In genomic region chr1:105434631-105435403, GRCm38 (mm10) we compare ENCODE assay signal across 14 mouse cellular contexts.
DNase-seq lines count a peak whose midpoint lies in the region; ATAC-seq lines count a peak whose summit lies in the region.
"Had no signal": no experiment of that assay in that cellular context is flagged by ENCODE, and none has a peak within 500 bp of the region (broad histone marks: within the 10 kb centered on the region; RNA-seq: fewer than 3 reads in every experiment).

No protein-coding gene starts in this region.

- no peak overlapping the region for H3K27ac ChIP-seq in midbrain, embryonic 16.5 days (ENCODE audit: low read length)
- H3K27ac ChIP-seq in midbrain, embryonic 15.5 days = no peak overlapping the region
- H3K27ac ChIP-seq: hindbrain, embryonic 12.5 days; limb, embryonic 13.5 days; midbrain, embryonic 10.5 days had no signal

- peak; percentile 18 to 43 for DNase-seq in thymus, postnatal 36 days
- no peak for DNase-seq in kidney, postnatal 10 days
- DNase-seq in spleen, postnatal 36 days (ENCODE audit: low spot score in 2 of 2) = no peak
- no peak for DNase-seq in frontal cortex, postnatal 14 days (ENCODE audit: low spot score in 2 of 2)
- DNase-seq: kidney, adult 8-10 months; lung, embryonic 14.5 days had no signal

- no peak overlapping the region for H3K9ac ChIP-seq in midbrain, embryonic 16.5 days (ENCODE audit: low read depth, low read length)
- H3K9ac ChIP-seq in midbrain, embryonic 15.5 days = no peak overlapping the region
- H3K9ac ChIP-seq: hindbrain, embryonic 12.5 days; limb, embryonic 13.5 days; lung, embryonic 14.5 days had no signal

- no peak overlapping the region for H3K4me2 ChIP-seq in midbrain, embryonic 16.5 days (ENCODE audit: low read length)
- H3K4me2 ChIP-seq in midbrain, embryonic 15.5 days = no peak overlapping the region
- H3K4me2 ChIP-seq: heart, embryonic 11.5 days; hindbrain, embryonic 12.5 days; limb, embryonic 13.5 days; lung, embryonic 14.5 days had no signal

- 86% methylated on average over 8 of the region's 8 CpGs for WGBS in midbrain, embryonic 16.5 days
- 82% methylated on average over 8 of the region's 8 CpGs for WGBS in midbrain, embryonic 15.5 days

- H3K4me3 ChIP-seq in midbrain, embryonic 16.5 days (ENCODE audit: low read depth, low read length) = no peak overlapping the region
- H3K4me3 ChIP-seq in midbrain, embryonic 15.5 days = no peak overlapping the region
- H3K4me3 ChIP-seq in megakaryocyte, embryonic 14.5 days (replicated peaks) = peak overlapping the region; percentile 12
- H3K4me3 ChIP-seq: hindbrain, embryonic 12.5 days; limb, embryonic 13.5 days; midbrain, embryonic 10.5 days had no signal

- no peaks in the 10 kb centered on the region for H3K9me3 ChIP-seq in midbrain, embryonic 16.5 days (replicated peaks; ENCODE audit: control insufficient read depth, low read length, poor library complexity, severe bottlenecking)
- H3K9me3 ChIP-seq in midbrain, embryonic 15.5 days = no peaks in the 10 kb centered on the region
- no peaks in the 10 kb centered on the region for H3K9me3 ChIP-seq in megakaryocyte, embryonic 14.5 days
- H3K9me3 ChIP-seq: hindbrain, embryonic 12.5 days; limb, embryonic 13.5 days; midbrain, embryonic 10.5 days had no signal

- H3K36me3 ChIP-seq in midbrain, embryonic 16.5 days (ENCODE audit: control insufficient read depth, insufficient read depth, low read length) = no peaks in the 10 kb centered on the region
- no peaks in the 10 kb centered on the region for H3K36me3 ChIP-seq in midbrain, embryonic 15.5 days (replicated peaks)
- no peaks in the 10 kb centered on the region for H3K36me3 ChIP-seq in megakaryocyte, embryonic 14.5 days (replicated peaks; ENCODE audit: low read length)
- H3K36me3 ChIP-seq: hindbrain, embryonic 12.5 days; limb, embryonic 13.5 days; midbrain, embryonic 10.5 days had no signal

- no peaks in the 10 kb centered on the region for H3K4me1 ChIP-seq in midbrain, embryonic 16.5 days (ENCODE audit: control insufficient read depth, insufficient read depth, low read length)
- H3K4me1 ChIP-seq in midbrain, embryonic 15.5 days = no peaks in the 10 kb centered on the region
- H3K4me1 ChIP-seq in megakaryocyte, embryonic 14.5 days = peaks cover 5% of the 10 kb centered on the region
- H3K4me1 ChIP-seq: hindbrain, embryonic 12.5 days had no signal

- no peaks in the 10 kb centered on the region for H3K27me3 ChIP-seq in midbrain, embryonic 16.5 days (ENCODE audit: control insufficient read depth, insufficient read depth, low read depth, low read length)
- H3K27me3 ChIP-seq in midbrain, embryonic 15.5 days (replicated peaks) = no peaks in the 10 kb centered on the region
- no peaks in the 10 kb centered on the region for H3K27me3 ChIP-seq in megakaryocyte, embryonic 14.5 days (replicated peaks)
- H3K27me3 ChIP-seq: hindbrain, embryonic 12.5 days; limb, embryonic 13.5 days had no signal

- 0 out of 2 replicates have a peak, but pooled peaks have one; percentile 56 for ATAC-seq in midbrain, embryonic 16.5 days
- ATAC-seq in midbrain, embryonic 15.5 days (replicated peaks) = no peak
- ATAC-seq in activated CD4-positive, CD25-positive, alpha-beta regulatory T cell, adult 4 months = peak; percentile 63

Comparison
In these comparisons a context has a peak if more than half of its experiments do, and no peak if none do; other contexts are left out.
1. DNase-seq: peak in thymus, postnatal 36 days (2 of 2); none in kidney, postnatal 10 days (single experiment), spleen, postnatal 36 days (0 of 2) and frontal cortex, postnatal 14 days (0 of 2).